Mouse (Mus musculus): Measurements from ENCODE around the gene Mefv. TPM values are rescaled to one million over a fixed set of nuclear protein-coding genes. Genes with fewer than 3 reads are reported as not detected.

Gene Mefv
- total RNA-seq, 1 experiment, result not detected

GRCm38 (mm10) chr16:3743503-3744185 is 25.7 kb upstream of the Mefv start, which contains the start of gene Zfp263:
Gene Zfp263 (plus strand): TSS chr16:3744093.
- Histone ChIP-seq H3K4me3 (ENCODE audit: insufficient read depth in 1 of 2, low read depth in 1 of 2, low read length in 2 of 2, poor library complexity in 1 of 2, severe bottlenecking in 1 of 2) (peak within 1 kb of the TSS; percentile 84 to 92), H3K27ac (ENCODE audit: insufficient read depth, low read depth, low read length, poor library complexity, severe bottlenecking) (peak within 1 kb of the TSS; percentile 86), H3K36me3 (ENCODE audit: control insufficient read depth, insufficient read depth, low read length, poor library complexity, severe bottlenecking) (peaks cover 6% of the 10 kb centered on the region), H3K9ac (ENCODE audit: insufficient read depth, low read depth, low read length, poor library complexity, severe bottlenecking) (peak within 1 kb of the TSS; percentile 78), H3K4me1 (ENCODE audit: control insufficient read depth in 2 of 2, insufficient read depth in 2 of 2, low read length in 2 of 2, poor library complexity in 1 of 2) (peaks cover 0 to 5% of the 10 kb centered on the region in 2 experiments; a peak in 1 of 4 replicates), H3K9me3 (ENCODE audit: control insufficient read depth, insufficient read depth, low read depth, low read length) (no peaks in the 10 kb centered on the region)
- TF ChIP-seq ZC3H11A (IDR thresholded peaks at IDR 0.05; ENCODE audit: borderline replicate concordance, low read depth, low read length) (no peak), CHD2 (IDR thresholded peaks at IDR 0.05; ENCODE audit: low read depth, low read length) (no peak), MAFK (IDR thresholded peaks at IDR 0.05; ENCODE audit: insufficient read depth, low read depth, low read length) (no peak), HCFC1 (IDR thresholded peaks at IDR 0.05; ENCODE audit: borderline replicate concordance, insufficient read depth, low read length) (peak; percentile 92), ZNF384 (IDR thresholded peaks at IDR 0.05; ENCODE audit: low read depth, low read length) (no peak)
- in situ Hi-C loops (cut with MboI; ENCODE audit: low sequenced_read_pairs in 2 of 2, unreplicated experiment in 2 of 2), result no loop called here
- peak; percentile 98 for DNase-seq (ENCODE audit: low read depth, low spot score)

DNA sequence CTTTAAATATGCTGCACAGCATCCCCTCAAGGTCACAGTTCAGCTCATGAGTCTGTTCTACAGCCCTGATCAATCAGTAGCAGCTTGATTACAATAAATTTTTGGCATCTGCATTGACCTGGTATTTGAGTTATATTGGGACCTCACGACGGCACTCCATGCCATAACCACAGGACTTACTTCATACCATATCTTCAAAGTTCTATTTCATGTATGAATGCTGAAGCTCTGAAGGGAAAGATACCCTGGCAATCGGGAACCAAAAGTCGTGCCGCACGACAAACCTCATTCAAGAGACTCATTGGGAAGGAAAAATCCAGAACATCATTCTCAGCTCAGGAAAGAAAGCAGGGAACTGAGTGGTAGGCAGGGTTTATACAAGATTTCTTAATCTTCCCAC is 24.6 kb upstream of the Mefv start:
- no peak for TF ChIP-seq CHD2 (IDR thresholded peaks at IDR 0.05; ENCODE audit: low read depth, low read length)
- TF ChIP-seq HCFC1 (IDR thresholded peaks at IDR 0.05; ENCODE audit: borderline replicate concordance, insufficient read depth, low read length), result no peak
- TF ChIP-seq MAFK (IDR thresholded peaks at IDR 0.05; ENCODE audit: insufficient read depth, low read depth, low read length), result no peak
- TF ChIP-seq ZNF384 (IDR thresholded peaks at IDR 0.05; ENCODE audit: low read depth, low read length), result no peak
- TF ChIP-seq ZC3H11A (IDR thresholded peaks at IDR 0.05; ENCODE audit: borderline replicate concordance, low read depth, low read length), result no peak
- Histone ChIP-seq H3K27ac (ENCODE audit: insufficient read depth, low read depth, low read length, poor library complexity, severe bottlenecking) (no peak overlapping the region), H3K36me3 (ENCODE audit: control insufficient read depth, insufficient read depth, low read length, poor library complexity, severe bottlenecking) (no peaks in the 10 kb centered on the region; the same call in 1 of the 2 replicates), H3K4me1 (ENCODE audit: control insufficient read depth in 2 of 2, insufficient read depth in 2 of 2, low read length in 2 of 2, poor library complexity in 1 of 2) (peaks cover 0 to 5% of the 10 kb centered on the region in 2 experiments; a peak in 1 of 4 replicates), H3K4me3 (ENCODE audit: insufficient read depth in 1 of 2, low read depth in 1 of 2, low read length in 2 of 2, poor library complexity in 1 of 2, severe bottlenecking in 1 of 2) (no peak overlapping the region), H3K9ac (ENCODE audit: insufficient read depth, low read depth, low read length, poor library complexity, severe bottlenecking) (no peak overlapping the region), H3K9me3 (ENCODE audit: control insufficient read depth, insufficient read depth, low read depth, low read length) (no peaks in the 10 kb centered on the region)
- DNase-seq (ENCODE audit: low read depth, low spot score), result no peak
- in situ Hi-C loops (cut with MboI; ENCODE audit: low sequenced_read_pairs in 2 of 2, unreplicated experiment in 2 of 2), result no loop called here

- TF ChIP-seq CHD2 (IDR thresholded peaks at IDR 0.05; ENCODE audit: low read depth, low read length), result no peak
- no peak for TF ChIP-seq MAFK (IDR thresholded peaks at IDR 0.05; ENCODE audit: insufficient read depth, low read depth, low read length)
- TF ChIP-seq ZC3H11A (IDR thresholded peaks at IDR 0.05; ENCODE audit: borderline replicate concordance, low read depth, low read length), result no peak
- no peak for TF ChIP-seq ZNF384 (IDR thresholded peaks at IDR 0.05; ENCODE audit: low read depth, low read length)
- no peak for TF ChIP-seq HCFC1 (IDR thresholded peaks at IDR 0.05; ENCODE audit: borderline replicate concordance, insufficient read depth, low read length)
- Histone ChIP-seq H3K27ac (ENCODE audit: insufficient read depth, low read depth, low read length, poor library complexity, severe bottlenecking) (no peak overlapping the region), H3K4me3 (ENCODE audit: insufficient read depth in 1 of 2, low read depth in 1 of 2, low read length in 2 of 2, poor library complexity in 1 of 2, severe bottlenecking in 1 of 2) (no peak overlapping the region), H3K9me3 (ENCODE audit: control insufficient read depth, insufficient read depth, low read depth, low read length) (no peaks in the 10 kb centered on the region), H3K9ac (ENCODE audit: insufficient read depth, low read depth, low read length, poor library complexity, severe bottlenecking) (no peak overlapping the region), H3K36me3 (ENCODE audit: control insufficient read depth, insufficient read depth, low read length, poor library complexity, severe bottlenecking) (no peaks in the 10 kb centered on the region), H3K4me1 (ENCODE audit: control insufficient read depth in 2 of 2, insufficient read depth in 2 of 2, low read length in 2 of 2, poor library complexity in 1 of 2) (no peaks in the 10 kb centered on the region)
- DNase-seq (ENCODE audit: low read depth, low spot score), result no peak
- in situ Hi-C loops (cut with MboI; ENCODE audit: low sequenced_read_pairs in 2 of 2, unreplicated experiment in 2 of 2), result no loop called here
Observed at GRCm38 (mm10) chr16:3733198-3733732, 15.4 kb upstream of the Mefv start.

DNA sequence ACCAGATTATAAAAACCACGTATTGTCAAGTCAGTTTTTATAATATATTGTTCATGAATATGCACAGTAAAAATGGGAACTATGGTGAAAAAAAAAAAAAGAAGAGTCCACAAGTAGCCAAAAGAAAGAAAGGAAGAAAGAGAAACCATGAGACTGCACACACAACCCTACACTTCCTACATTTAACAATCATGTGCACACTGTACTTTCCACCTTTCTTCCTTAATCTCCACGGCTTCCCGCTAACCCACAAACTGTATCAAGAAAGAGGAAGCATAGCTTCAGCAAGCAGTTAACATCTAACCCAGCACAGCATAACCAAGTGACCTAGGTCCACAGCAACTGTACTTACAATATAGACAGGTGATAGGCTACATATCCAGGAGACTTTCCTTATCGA is 14.7 kb upstream of the Mefv start:
- in situ Hi-C loops (cut with MboI; ENCODE audit: low sequenced_read_pairs in 2 of 2, unreplicated experiment in 2 of 2), result no loop called here
- DNase-seq (ENCODE audit: low read depth, low spot score), result no peak
- H3K9me3 ChIP-seq (ENCODE audit: control insufficient read depth, insufficient read depth, low read depth, low read length), result no peaks in the 10 kb centered on the region
- H3K4me1 ChIP-seq (ENCODE audit: control insufficient read depth in 2 of 2, insufficient read depth in 2 of 2, low read length in 2 of 2, poor library complexity in 1 of 2), result no peaks in the 10 kb centered on the region
- no peak overlapping the region for H3K27ac ChIP-seq (ENCODE audit: insufficient read depth, low read depth, low read length, poor library complexity, severe bottlenecking)
- no peaks in the 10 kb centered on the region for H3K36me3 ChIP-seq (ENCODE audit: control insufficient read depth, insufficient read depth, low read length, poor library complexity, severe bottlenecking)
- TF ChIP-seq MAFK (IDR thresholded peaks at IDR 0.05; ENCODE audit: insufficient read depth, low read depth, low read length) (no peak), CHD2 (IDR thresholded peaks at IDR 0.05; ENCODE audit: low read depth, low read length) (no peak), ZNF384 (IDR thresholded peaks at IDR 0.05; ENCODE audit: low read depth, low read length) (no peak), HCFC1 (IDR thresholded peaks at IDR 0.05; ENCODE audit: borderline replicate concordance, insufficient read depth, low read length) (no peak)
- H3K9ac ChIP-seq (ENCODE audit: insufficient read depth, low read depth, low read length, poor library complexity, severe bottlenecking), result no peak overlapping the region
- H3K4me3 ChIP-seq (ENCODE audit: insufficient read depth in 1 of 2, low read depth in 1 of 2, low read length in 2 of 2, poor library complexity in 1 of 2, severe bottlenecking in 1 of 2), result no peak overlapping the region

Data from ES-E14 (cell line).